Mouse (Mus musculus): ENCODE measurements around the gene Vax2.

Vax2 gene

DNA sequence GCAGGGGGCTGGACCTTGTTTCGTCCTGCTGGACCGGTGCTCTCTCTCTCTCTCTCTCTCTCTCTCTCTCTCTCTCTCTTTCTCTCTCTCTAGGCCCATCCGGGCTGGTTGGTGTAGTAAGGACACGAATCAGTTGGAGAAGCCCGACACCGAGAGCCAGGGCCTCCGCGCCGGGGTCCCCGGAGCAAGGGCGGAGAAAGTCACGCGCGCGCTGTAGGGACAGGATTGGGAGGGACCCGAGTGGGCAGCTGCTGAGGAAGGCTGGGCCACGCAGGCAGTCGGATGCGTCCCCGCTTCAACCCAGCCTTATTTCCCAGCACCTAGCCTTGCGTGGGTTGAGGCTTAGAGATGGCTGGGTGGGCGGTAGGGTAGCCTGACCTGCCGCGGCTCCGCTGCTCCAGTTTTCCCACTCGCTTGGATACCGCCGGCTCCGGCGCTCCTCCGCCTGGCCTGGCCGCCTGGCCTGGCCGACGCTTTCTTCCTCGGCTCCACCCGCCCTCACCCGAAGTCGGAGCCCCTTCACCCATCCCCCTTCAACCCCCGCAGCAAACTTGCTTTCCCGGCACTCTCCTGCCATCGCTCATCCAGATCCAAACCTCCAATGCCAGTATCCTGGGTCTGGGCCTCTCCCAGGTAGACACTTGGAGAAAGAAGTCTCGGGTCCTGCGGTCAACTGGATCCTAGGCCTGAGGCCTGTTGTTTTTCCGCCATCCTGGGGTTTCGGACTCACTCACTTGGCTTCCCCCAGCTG is 836 bp downstream of the Vax2 start:
- no peak for DNase-seq (ENCODE audit: low read depth, low spot score)

GRCm38 (mm10) chr6:83713271-83714136 is 2.4 kb downstream of the Vax2 start:
- no peak for DNase-seq (ENCODE audit: low read depth, low spot score)

DNA sequence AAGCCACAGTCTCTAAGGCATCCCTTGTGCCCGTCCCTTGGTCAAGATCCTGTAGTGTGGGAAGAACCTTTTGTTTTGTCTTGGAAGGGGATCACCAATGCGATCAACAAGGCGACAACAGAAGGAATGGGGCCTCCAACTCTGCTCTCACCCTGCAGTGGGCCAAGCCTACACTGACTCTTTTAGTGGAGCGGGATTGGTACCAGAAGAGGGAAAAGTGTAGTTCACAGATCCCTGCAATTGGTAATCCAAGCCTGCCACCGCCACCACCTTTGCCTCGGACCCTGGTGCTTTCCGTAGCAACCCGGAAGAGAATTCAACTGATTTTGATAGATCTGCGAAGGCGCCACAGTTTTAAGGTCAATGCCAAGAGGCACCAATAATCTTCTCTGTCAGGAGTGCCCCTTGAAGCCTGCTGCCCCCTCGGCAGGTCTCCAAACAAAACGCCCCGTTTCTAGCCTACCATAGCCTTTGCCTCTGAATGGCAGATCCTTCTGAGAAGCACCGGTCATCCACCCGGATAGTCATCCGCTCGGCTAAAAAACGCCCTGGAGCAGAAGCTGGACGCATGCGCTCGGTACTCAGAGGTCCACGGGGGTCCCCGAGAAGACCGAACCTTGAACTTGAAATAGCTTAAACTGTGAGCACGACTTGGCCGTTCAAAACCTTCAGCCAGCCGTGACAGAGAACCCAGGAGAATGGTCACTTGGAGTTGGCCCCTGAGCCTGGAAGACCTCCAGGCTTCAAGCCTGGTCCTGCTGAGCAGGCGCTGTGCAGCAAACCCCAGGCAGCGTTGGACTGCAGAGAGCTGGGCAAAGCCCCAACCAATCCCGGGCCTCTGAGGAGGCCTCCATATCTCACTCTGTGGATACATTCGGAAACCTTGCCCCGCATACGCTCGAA is 3.4 kb downstream of the Vax2 start:
- DNase-seq (ENCODE audit: low read depth, low spot score), result no peak

DNA sequence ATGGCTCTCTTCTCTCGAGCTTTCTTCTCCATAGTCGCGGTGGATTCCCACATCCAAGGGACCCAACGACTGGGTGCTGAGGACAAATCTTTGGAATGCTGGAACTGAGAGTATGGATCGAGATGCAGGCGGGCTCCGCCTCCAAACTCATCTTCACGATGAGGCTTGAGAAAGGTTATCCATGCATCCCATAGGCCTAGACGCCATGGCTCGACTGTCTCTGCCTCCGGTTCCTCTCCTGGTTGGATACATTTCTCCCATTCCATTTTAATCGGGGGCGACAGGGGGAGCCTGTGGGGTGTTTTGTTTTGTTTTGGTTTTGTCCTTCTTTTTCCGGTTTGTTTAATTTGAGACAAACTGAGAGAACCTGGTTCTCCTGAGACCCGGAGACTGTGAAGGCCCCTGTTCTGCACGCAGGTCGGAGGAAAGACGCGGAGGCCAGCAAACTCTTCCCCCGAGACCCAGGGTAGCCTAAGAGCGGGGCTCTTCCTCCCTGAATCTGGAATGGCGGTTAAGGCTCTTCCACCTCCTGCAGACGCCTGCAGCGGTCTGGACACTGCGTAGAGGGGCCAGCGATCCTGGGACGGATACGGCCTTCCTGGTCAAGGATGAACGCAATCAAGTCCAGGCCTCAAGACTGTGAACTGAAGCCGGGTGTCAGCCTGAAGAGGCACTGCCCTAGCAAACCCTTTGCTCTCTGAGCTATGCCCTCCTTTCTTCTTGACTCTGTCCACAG is 4.6 kb downstream of the Vax2 start:
- no peak for DNase-seq (ENCODE audit: low read depth, low spot score)

GRCm38 (mm10) chr6:83717026-83717425 is 6.0 kb downstream of the Vax2 start:
- DNase-seq (ENCODE audit: low read depth, low spot score), result no peak

DNA sequence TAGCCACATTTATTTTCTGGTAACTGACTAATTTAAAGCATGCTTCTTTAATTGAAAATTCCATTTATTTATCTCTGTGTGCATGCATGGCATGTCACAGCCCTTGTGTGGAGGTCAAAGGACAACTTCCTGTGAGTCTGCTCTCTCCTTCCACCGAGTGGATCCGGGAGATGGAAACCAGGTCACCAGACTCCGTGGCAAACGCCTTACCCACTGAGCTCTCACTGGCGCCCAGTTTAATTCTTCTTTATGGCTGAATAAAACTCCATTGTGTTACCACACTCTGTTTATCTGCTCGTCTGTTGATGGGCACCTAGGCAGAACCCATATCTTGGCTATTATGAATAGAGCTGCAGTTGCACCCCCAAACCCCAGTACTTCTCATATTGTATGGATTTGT is 11.5 kb downstream of the Vax2 start:
- no peak for DNase-seq (ENCODE audit: low read depth, low spot score)

GRCm38 (mm10) chr6:83727178-83727577 is 16.1 kb downstream of the Vax2 start:
- peak; percentile 39 for DNase-seq (ENCODE audit: low read depth, low spot score)

DNA sequence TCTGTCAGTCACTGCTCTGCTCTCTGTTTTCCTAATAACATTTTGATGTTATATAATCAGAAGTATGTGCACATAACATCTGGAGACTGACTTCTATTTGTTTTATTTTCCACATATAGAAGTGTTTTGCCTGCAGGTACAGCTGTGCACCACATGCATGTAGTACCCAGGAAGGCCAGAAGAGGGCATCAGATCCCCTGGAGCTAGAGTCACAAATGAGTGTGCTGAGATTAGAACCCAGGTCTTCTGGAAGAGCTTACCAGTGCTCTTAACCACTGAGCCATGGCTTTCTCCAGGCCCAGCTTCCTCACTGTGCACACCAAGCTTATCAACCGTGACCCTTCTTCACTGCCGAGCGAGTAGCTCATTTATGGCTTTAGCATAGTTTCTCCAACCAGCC is 17.4 kb downstream of the Vax2 start:
- peak; percentile 58 for DNase-seq (ENCODE audit: low read depth, low spot score)

DNA sequence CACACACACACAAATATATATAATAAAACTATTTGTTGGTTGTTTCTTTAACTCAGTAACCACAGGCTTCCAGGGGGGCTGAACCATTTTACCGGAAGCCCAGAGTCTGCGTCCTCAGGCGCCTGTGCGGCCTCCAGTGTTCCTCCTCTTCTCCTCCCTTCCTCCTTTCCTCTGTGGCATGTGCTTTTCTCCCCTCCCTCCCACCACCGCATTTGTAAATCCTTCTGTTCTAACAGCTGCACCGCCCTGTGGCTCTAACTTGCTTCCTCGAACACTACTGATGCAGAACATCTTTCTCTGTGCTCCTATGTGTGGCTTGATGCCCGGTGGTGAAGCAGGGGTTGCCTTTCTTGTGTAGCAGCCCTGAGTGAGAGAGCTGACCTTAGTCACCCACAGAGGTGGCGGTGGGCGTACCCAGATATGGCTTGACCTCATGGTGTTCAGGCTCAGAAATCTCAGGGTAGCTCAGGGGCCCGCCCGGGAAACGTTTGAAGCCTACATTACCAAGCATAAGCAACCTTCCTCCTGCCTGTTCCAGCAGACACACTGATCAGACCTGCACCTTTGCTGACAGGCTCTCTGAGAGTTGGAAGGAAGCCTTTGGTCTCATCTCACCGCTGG is 18.4 kb downstream of the Vax2 start:
- no peak for DNase-seq (ENCODE audit: low read depth, low spot score)

DNA sequence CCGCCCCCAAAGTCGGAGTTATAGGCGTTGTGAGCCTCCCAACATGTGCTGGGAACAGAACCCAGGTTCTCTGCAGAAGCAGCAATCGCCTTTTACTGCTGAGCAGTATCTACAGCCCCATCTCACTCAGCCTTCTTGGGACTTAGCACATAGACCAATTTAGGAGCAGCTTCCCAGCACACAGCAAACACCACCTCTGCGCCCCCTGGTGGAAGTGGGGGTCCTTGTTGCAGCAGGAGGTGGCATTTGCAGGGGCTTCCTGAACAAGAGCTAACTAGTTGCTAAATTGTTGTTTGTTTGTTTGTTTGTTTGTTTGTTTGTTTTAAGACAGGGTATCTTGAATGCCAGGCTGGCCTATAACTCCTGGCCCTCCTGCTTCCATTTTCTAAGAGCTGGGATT is 20.1 kb downstream of the Vax2 start:
- DNase-seq (ENCODE audit: low read depth, low spot score), result peak; percentile 85

DNA sequence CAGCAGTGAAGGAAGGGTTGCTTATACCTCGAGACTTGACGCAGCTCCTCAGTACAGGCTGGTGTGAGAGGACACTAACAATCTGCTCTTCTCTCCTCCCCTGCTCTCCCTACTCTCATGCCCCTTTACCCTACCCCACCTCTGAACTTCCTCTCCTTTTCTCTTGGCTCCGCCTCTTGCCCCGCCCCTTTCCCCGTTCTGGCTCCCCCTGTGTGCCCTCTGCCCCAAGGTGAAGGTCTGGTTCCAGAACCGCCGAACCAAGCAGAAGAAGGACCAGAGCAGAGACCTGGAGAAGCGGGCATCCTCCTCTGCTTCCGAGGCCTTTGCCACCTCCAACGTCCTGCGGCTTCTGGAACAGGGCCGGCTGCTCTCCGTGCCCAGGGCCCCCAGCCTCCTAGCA is 26.2 kb downstream of the Vax2 start:
- DNase-seq (ENCODE audit: low read depth, low spot score), result no peak

- DNase-seq (ENCODE audit: low read depth, low spot score), result no peak
These were observed 27.5 kb downstream of the Vax2 start for GRCm38 (mm10) chr6:83738596-83738995.

- DNase-seq (ENCODE audit: low read depth, low spot score), result no peak
These were observed 31.7 kb downstream of the Vax2 start, which contains the start of gene Atp6v1b1 for GRCm38 (mm10) chr6:83742761-83743160. Gene Atp6v1b1, plus strand, starts transcription at chr6:83742990.

DNA sequence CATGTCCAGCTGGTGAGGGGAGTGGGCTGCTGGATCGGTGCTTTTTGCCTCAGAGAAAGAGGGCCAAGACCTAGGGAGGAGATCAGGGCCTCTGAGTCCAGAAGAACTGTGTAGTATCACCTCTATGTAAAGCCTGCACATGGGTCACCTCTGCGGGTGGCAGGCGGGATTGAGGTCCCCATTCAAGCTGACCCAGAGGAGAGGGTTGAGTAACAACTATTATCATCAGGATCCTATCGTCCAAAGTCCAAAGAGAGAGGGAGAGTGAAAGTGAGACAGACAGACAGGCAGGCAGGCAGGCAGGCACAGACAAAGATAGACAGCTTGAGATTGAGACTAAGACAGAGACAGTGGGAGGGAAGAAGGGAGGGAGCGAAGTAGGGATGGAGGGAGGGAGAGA is 32.1 kb downstream of the Vax2 start:
- DNase-seq (ENCODE audit: low read depth, low spot score), result no peak

DNA sequence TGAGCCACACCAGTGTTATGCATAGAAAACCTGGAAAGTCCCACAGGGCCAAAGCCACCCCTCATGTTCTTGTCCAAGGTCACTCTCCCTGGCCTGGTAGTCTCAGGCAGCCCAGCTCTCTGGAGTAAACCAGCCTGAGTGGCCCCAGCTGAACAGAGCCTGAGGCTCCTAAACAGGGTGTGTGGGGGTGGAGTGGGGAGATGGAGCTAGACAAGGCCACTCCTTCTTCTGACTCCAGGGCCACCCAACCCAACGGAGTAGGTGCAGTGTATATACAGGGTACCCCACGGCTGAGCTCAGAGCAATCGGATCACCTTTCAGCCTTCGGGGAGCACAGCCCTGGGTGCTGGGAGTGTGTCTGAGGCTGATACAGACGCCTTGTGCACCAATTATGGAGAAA is 33.1 kb downstream of the Vax2 start:
- no peak for DNase-seq (ENCODE audit: low read depth, low spot score)

DNA sequence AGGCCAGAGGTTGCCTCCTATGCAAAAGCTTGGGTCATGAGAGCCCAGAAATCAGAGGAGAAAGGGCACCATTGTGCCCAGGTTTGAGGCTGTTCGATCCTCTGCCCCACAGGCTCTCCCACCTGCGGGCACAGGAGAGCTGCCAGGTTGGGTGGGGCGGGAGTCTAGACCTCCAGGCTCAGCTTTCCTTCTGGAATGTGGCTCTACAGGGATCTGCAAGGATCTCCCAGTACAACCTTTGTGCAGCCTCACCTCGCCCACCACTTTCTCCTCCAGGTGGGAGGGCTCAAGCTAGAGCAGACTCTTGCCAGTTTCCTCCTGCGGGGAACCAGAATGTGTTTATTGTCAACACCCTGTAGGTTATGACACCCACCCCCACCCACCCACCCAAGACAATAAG is 33.5 kb downstream of the Vax2 start:
- DNase-seq (ENCODE audit: low read depth, low spot score), result no peak

- DNase-seq (ENCODE audit: low read depth, low spot score), result no peak
These were observed 34.4 kb downstream of the Vax2 start for GRCm38 (mm10) chr6:83745466-83745865.

- DNase-seq (ENCODE audit: low read depth, low spot score), result no peak
These were observed 38.2 kb downstream of the Vax2 start for GRCm38 (mm10) chr6:83749286-83749685.

- DNase-seq (ENCODE audit: low read depth, low spot score), result peak; percentile 74
These were observed 39.2 kb downstream of the Vax2 start for GRCm38 (mm10) chr6:83750171-83750684.

GRCm38 (mm10) chr6:83756051-83756450 is 45.0 kb downstream of the Vax2 start:
- no peak for DNase-seq (ENCODE audit: low read depth, low spot score)
